Mouse (Mus musculus) ovary, adult 18-20 months (tissue): ENCODE data around the gene Syvn1.
A peak's percentile ranks its signal among the peaks of the same experiment; 100 is the strongest.

Experiments used
- DNase-seq: peaks from one replicate; pipeline ENCODE4 v3.0.0; 2022; ENCODE audit warnings: low spot score, mixed read lengths

The Syvn1 gene

GRCm38 (mm10) chr19:6068951-6069350 is 22.6 kb downstream of the Syvn1 start:
- no peak for DNase-seq

DNA sequence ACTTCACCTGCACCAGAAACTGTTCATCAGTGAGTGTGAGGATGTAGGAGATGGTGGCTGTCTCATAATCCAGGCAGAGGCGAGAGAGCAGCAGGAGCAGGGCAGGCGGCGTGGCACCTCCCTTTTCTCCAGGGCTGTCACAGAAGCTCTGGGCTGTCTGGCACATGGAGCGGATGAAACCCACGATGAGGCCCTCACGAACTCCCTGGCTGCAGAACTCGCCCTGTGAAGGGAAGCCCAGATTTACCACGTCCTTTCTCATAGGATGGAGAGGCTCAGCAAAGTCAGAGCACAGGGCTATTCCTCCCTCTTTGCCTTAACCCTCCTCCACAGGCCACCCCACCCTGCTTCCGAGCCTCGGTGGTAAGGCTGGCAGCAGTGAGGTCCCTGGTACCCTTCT is 23.5 kb downstream of the Syvn1 start:
- no peak for DNase-seq

DNA sequence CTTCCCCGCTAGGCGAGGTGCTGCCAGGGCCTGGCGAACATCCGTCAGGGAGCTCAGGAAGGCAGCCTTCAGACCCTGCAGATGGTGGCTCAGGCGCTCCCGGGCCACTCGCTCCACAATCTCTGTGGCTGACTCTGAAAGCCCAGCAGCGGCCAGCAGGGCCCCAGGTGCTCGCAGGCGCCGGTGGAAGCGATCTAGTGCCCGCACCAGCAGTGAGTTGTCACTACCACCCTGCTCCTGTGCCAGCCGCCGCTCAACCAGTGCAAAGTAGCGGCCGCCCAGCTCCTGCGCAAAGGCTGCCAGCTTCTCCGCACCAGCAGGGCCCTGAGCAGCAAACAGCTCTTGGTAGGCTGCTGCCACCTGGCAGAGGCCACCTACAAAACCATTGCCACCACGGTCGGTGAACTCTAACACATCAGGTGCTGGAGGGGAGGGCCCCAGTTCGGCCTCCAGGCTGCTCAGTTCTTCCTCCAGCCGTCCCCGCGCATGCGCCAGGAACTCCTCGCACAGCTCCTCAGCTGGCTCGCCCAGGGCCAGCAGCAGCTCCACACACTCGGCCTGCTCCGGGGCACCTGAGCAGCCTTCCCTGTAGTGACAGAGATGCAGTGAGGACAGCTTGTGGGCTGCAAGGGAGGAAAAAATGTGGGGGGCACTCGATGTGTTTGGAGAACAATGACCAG is 24.3 kb downstream of the Syvn1 start:
- DNase-seq, result no peak

GRCm38 (mm10) chr19:6071261-6071660 is 24.9 kb downstream of the Syvn1 start:
- no peak for DNase-seq

DNA sequence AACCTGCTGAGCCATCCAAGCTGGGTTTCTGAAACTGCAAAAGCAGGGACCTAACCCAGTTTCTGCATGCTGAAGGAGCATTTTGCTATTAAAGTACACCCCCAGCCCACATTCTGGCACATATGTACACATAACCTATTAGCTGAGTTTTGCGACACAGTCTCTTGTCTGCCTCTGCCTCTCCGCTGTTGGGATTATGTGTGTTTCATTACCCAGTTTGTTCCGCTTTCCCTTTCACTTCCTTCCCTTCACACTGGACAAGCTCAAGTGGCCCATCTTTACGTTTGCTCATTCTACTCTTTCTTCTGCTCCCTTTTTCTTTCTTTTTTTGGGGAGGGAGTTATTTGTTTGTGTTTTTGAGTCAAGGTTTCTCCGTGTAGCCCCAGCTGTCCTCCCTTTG is 27.5 kb downstream of the Syvn1 start:
- no peak for DNase-seq

- DNase-seq, result peak; percentile 75
Measured at GRCm38 (mm10) chr19:6076564-6077393, 30.4 kb downstream of the Syvn1 start, which contains the start of gene Vps51. TSS of gene Vps51 (minus strand) at chr19:6077231.

DNA sequence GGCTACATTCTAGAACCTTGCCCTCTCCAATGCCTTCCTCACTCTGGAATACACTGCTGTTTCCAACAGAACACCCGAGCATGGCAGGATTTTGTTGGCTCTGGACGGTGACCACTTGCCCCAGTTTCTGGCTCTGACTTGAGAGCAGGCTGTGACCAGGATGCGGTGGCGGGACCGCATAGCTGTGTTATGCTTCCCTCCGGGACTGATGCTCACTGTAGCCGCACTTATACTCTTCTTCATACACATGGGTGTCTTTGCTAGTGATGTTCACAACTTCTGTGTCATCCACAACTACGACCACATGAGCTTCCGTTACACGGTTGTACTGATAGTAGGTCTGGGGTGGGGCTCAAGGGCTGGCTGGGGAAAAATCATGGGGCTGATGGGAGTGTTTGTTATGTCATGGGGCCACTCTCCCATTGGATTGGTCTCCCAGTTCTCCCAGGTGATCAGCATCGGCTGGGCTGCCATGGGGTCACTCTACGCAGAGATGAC is 33.7 kb downstream of the Syvn1 start, which contains the start of gene Tmem262:
TSS of gene Tmem262 (plus strand) at position 51 of the 498 bp plus-strand sequence.
- DNase-seq, result no peak

DNA sequence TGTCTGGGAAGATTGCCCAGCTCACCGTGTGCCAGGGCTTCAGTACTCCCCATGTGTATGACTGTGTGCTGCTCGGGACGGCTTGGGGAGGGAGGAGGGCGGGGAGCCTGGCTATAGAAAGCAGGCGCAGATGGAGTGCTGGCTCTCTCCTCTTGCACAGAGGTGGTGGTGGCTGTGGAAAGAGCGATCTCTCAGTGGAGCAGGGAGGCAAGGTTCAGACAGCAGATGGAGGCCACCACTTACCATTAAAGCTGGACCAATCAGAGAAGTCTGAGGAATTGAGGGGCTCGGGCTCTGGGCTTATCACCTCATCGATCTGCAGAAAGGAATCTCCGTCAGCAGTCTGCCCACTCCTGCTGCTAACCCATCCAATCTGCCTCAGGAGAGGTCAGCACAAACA is 35.8 kb downstream of the Syvn1 start, which contains the start of gene Gm28374:
TSS of gene Gm28374 (minus strand) at position 101 of the 400 bp plus-strand sequence.
- no peak for DNase-seq

GRCm38 (mm10) chr19:6084478-6085248 is 38.3 kb downstream of the Syvn1 start, which contains the start of the genes Zfpl1 and Cdca5:
TSS of gene Zfpl1 (minus strand) at chr19:6084956.
TSS of gene Cdca5 (plus strand) at chr19:6084983.
- DNase-seq, result peak; percentile 93

GRCm38 (mm10) chr19:6085417-6085879 is 39.1 kb downstream of the Syvn1 start:
- no peak for DNase-seq

- DNase-seq, result no peak
Measured at GRCm38 (mm10) chr19:6088841-6089240, 42.5 kb downstream of the Syvn1 start.

- no peak for DNase-seq
Measured at GRCm38 (mm10) chr19:6094119-6094518, 47.7 kb downstream of the Syvn1 start, which contains the start of gene AC131692.1. TSS of gene AC131692.1 (plus strand) at chr19:6094419.

GRCm38 (mm10) chr19:6097847-6098246 is 51.5 kb downstream of the Syvn1 start:
- DNase-seq, result no peak

GRCm38 (mm10) chr19:6101186-6101585 is 54.8 kb downstream of the Syvn1 start:
- DNase-seq, result no peak

DNA sequence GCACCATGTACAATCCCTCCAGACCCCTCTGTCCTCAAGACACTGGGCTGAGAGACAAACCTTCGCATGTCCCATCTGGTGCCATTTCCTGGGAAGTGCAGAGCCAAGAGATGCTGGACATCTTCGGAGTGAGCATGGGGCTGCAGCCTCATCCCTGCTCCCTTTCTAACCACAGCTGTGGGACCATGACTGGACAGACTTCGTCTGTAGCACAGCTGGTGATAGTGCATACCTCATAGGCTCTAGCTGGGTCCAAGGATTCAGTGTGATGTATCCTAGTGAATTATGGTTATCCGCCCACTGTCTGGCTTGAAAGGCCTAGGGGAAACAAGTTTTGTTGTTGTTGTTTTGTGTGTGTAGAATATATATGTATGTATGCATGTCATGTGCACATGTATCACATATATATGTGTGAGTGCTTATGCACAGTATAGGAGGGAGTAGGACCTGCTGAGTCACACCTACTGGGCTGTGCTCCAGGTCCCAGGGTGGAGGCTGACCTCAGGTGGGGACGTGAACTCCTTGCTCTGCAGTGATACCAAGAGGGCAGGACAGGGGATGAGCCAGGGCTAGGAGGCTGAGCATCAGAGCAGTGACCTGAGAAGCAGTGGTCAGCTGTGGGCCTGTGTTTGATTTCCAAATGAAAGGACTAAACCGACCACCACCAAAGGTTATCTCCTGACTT is 55.9 kb downstream of the Syvn1 start:
- DNase-seq, result no peak
